Mouse (Mus musculus): ENCODE results near the gene Eri3.

Eri3 gene

GRCm38 (mm10) chr4:117550140-117550851 lies at the start of gene Eri3:
Gene Eri3 (plus strand): TSS chr4:117550365.
- peak; percentile 94 for DNase-seq (ENCODE audit: low read depth)

GRCm38 (mm10) chr4:117518246-117518645 lies 31.9 kb upstream of the Eri3 start:
- DNase-seq (ENCODE audit: low read depth) = no peak

GRCm38 (mm10) chr4:117521350-117521749 lies 28.8 kb upstream of the Eri3 start:
- DNase-seq (ENCODE audit: low read depth) = no peak

GRCm38 (mm10) chr4:117525990-117526389 lies 24.2 kb upstream of the Eri3 start:
- DNase-seq (ENCODE audit: low read depth) = no peak

- no peak for DNase-seq (ENCODE audit: low read depth)
These were observed 22.9 kb upstream of the Eri3 start for GRCm38 (mm10) chr4:117527116-117527899.

GRCm38 (mm10) chr4:117527952-117528351 lies 22.2 kb upstream of the Eri3 start:
- peak; percentile 67 for DNase-seq (ENCODE audit: low read depth)

GRCm38 (mm10) chr4:117529843-117530242 lies 20.3 kb upstream of the Eri3 start:
- no peak for DNase-seq (ENCODE audit: low read depth)

GRCm38 (mm10) chr4:117535496-117536200 lies 14.5 kb upstream of the Eri3 start:
- no peak for DNase-seq (ENCODE audit: low read depth)

- no peak for DNase-seq (ENCODE audit: low read depth)
These were observed 13.2 kb upstream of the Eri3 start for GRCm38 (mm10) chr4:117537002-117537401.

GRCm38 (mm10) chr4:117539329-117539980 lies 10.7 kb upstream of the Eri3 start:
- DNase-seq (ENCODE audit: low read depth) = no peak

GRCm38 (mm10) chr4:117540571-117540970 lies 9.6 kb upstream of the Eri3 start:
- DNase-seq (ENCODE audit: low read depth) = no peak

- DNase-seq (ENCODE audit: low read depth) = no peak
These were observed 4.7 kb upstream of the Eri3 start for GRCm38 (mm10) chr4:117545448-117545847.

- DNase-seq (ENCODE audit: low read depth) = no peak
These were observed 3.5 kb upstream of the Eri3 start for GRCm38 (mm10) chr4:117546616-117547015.

GRCm38 (mm10) chr4:117549576-117549975 lies 589 bp upstream of the Eri3 start:
- no peak for DNase-seq (ENCODE audit: low read depth)

GRCm38 (mm10) chr4:117551144-117552000 lies 1.2 kb downstream of the Eri3 start:
- no peak for DNase-seq (ENCODE audit: low read depth)

- no peak for DNase-seq (ENCODE audit: low read depth)
These were observed 5.3 kb downstream of the Eri3 start for GRCm38 (mm10) chr4:117555495-117555894.

- DNase-seq (ENCODE audit: low read depth) = no peak
These were observed 6.2 kb downstream of the Eri3 start for GRCm38 (mm10) chr4:117556372-117556771.

GRCm38 (mm10) chr4:117557068-117557645 lies 7.0 kb downstream of the Eri3 start:
- DNase-seq (ENCODE audit: low read depth) = no peak

GRCm38 (mm10) chr4:117563967-117564366 lies 13.8 kb downstream of the Eri3 start:
- DNase-seq (ENCODE audit: low read depth) = no peak

- DNase-seq (ENCODE audit: low read depth) = no peak
These were observed 18.7 kb downstream of the Eri3 start for GRCm38 (mm10) chr4:117568846-117569245.

GRCm38 (mm10) chr4:117570964-117571363 lies 20.8 kb downstream of the Eri3 start:
- DNase-seq (ENCODE audit: low read depth) = no peak

Data from c-Kit-positive CD71-negative TER-119-negative erythroid progenitor cells, embryonic 14.5 days (primary cell).